Mouse (Mus musculus): ENCODE measurements around the gene Gng12.
"Not testable (repeated sequence)": the region's sequence is repeated elsewhere in the genome, so short reads cannot be mapped to it uniquely, and the experiment has no call there.

DNA sequence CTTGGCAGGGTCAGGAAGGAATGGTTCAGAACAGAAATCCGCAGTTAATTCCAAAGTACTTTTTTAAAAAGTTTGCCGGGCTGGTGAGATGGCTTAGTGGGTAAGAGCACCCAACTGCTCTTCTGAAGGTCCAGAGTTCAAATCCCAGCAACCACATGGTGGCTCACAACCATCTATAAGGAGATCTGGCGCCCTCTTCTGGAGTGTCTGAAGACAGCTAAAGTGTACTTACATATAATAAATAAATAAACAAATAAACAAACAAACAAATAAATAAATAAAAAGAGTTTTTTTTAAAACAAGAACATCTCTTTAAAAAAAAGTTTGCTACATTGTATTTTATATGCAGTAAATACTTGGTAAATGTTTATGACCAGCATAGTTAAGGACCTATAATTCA is 67.5 kb downstream of the Gng12 start:
- TF ChIP-seq CHD2 (IDR thresholded peaks at IDR 0.05; ENCODE audit: low read depth, low read length); HCFC1 (IDR thresholded peaks at IDR 0.05; ENCODE audit: borderline replicate concordance, insufficient read depth, low read length); ZC3H11A (IDR thresholded peaks at IDR 0.05; ENCODE audit: borderline replicate concordance, low read depth, low read length); ZNF384 (IDR thresholded peaks at IDR 0.05; ENCODE audit: low read depth, low read length); MAFK (IDR thresholded peaks at IDR 0.05; ENCODE audit: insufficient read depth, low read depth, low read length): not testable (repeated sequence)

Measured in ES-E14 (cell line).